Mouse (Mus musculus) cerebellum, adult 11 months (tissue): Measurements from ENCODE around the gene Mia2.
"Not testable (repeated sequence)": the region's sequence is repeated elsewhere in the genome, so short reads cannot be mapped to it uniquely, and the experiment has no call there.

Experiments
- DNase-seq: peaks from one replicate; pipeline ENCODE4 v3.0.0; 2022

Mia2 gene

DNA sequence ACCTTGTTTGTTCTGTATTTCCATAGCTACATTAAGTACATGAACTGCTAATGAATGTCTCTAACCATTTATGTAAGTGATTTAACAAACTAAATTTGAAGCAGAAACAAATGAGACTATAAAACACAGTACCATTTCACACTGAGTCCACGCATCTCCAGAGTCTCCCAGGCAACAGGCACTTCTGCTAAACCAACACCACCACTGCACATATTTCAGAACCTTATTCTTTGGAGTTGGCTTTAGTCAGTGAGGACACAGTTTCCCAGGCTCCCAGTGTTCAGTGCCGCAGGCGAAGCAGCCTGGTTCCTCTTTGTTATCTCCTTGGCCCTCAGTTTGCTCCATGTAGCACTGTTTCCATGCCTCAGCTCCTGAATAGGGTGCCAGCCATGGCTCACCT lies 82.2 kb downstream of the Mia2 start:
- no peak for DNase-seq

DNA sequence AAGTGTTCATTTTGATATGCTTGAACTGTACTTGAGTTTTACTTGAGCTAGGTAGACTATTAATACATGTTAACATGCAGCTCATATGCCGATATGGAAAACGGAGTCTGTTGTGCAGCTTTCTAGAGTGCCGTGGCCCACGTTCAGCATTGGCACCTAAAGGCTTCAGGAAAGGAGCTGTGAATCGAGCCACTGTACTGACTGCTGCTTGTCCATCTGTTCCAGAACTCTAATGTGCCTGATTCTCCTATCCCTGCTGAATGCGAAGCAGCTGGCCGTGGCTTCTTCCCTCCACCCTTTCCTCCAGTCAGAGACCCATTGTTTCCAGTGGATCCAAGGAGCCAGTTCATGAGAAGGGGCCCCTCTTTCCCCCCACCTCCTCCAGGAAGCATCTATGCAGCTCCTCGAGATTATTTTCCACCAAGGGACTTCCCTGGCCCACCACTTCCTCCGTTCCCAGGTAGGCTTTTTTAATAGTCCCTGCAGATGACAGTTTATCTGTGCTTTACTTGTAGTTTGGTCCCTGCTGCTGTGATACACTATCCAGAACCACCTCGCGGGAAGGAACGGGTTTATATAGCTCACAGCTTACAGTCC lies 92.6 kb downstream of the Mia2 start:
- DNase-seq = no peak

DNA sequence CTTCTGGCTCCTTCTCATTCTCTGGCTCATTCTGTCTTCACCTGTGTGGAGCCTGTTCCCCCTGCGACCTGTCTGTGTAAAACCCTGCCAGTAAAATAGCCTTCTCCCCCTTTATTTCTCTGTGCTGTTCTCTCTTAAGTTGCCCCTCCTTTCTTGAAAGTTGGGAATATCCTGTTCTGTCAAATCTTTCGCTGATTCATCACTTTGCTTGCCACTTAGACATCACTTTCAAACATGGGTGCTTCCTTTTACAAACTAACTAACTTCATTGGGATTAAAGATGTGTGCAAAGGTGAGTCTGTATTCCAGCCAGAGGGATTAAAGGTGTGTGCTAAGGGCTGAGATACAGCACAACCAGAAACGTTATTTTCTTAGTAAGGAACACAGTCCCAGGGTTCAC lies 98.0 kb downstream of the Mia2 start:
- DNase-seq = no peak

GRCm38 (mm10) chr12:59194341-59195003 lies 98.9 kb downstream of the Mia2 start:
- DNase-seq = no peak

GRCm38 (mm10) chr12:59195065-59195464 lies 99.5 kb downstream of the Mia2 start:
- no peak for DNase-seq

- DNase-seq = peak; percentile 20
Observed at GRCm38 (mm10) chr12:59195941-59196340, 100.3 kb downstream of the Mia2 start.

DNA sequence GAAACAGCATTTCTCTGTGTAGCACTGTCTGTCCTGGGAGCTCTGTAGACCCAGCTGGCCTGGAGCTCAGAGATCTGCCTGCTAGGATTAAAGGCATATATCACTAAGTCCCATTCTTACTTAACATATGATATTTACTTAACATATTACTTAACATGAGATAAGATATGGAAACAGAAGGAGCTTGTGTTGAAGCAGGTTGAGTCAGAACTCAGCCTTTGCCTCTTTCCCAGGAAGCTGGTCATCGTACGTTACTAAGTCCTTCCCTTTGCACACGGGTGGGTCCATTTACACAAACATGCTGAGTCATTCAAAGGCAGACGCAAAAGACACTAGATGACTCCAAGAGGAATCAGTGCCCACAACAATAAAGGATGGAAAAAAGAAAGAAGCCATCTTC lies 103.2 kb downstream of the Mia2 start:
- no peak for DNase-seq

GRCm38 (mm10) chr12:59199361-59199760 lies 103.8 kb downstream of the Mia2 start:
- no peak for DNase-seq

- no peak for DNase-seq
Observed at GRCm38 (mm10) chr12:59205571-59205970, 110.0 kb downstream of the Mia2 start.

DNA sequence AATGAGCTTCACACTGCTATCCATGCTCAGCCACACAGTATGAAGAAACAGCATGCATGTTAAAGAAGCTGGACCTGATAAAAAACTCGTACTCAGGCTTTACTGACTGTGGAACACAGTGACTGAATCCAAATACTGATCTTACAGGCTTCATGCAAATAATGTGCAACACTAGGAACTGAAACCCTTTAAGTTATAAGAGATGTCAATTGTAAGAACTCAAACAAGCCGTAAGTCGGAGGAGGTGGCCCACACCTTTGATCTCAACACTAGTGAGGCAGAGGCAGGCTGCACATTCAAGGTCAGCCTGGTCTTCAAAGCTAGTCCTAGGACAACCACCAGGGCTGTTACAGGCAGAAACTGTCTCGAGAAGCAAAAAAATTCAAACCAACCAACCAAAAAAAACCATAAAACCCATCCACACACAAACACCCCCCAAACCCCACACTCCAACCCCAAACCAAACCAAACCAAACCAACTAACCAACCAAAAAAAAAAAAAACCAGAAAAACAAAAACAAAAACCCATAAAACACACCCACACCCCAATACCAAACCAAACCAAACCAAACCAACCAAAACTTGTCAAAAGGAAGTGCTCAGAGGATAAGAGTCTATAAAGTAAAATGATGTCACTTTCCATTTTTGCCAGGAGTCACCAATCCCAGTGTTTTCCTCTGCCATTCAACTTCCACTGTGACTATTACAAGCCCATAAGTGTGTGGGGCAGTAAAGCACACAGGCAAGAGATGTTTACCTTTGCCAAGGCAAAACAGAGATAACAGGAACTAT lies 110.8 kb downstream of the Mia2 start:
- no peak for DNase-seq

GRCm38 (mm10) chr12:59207000-59207390 lies 111.4 kb downstream of the Mia2 start:
- no peak for DNase-seq

DNA sequence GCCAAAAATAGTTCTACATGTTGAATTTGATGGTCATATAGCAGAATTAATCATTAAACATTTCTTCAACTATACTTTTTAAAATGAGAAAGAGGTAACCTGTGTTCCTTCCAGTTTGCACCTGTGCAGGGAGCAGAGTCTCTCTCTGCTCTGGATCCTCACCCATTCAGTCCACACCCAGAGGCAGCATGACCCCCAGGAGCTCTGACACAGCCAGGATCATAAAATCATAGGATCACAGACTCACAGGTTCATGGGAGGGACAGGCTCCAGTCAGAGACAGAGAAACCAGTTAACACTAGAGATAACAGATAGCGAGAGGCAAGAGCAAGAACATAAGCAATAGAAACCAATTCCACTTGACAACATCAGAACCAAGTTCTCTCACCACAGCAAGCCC lies 112.2 kb downstream of the Mia2 start:
- DNase-seq = no peak

DNA sequence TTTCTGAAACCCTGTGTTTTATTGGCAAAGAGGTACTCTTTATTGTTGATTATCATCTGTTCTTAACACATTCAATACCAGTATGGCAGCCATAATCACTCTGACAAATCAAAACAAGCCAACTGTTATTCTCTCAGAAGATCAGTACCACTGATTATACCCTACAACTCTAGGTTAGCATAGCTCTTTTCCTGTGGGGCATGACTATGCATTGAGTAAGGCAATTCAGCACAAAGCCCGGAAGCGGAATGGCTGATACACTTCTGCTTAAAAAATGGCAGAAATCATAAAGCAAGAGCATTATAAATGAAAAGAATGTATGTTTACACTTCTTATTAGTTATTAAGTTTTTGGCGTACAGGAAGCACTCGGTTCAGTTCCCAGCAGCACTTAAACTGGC lies 120.6 kb downstream of the Mia2 start:
- DNase-seq = no peak

DNA sequence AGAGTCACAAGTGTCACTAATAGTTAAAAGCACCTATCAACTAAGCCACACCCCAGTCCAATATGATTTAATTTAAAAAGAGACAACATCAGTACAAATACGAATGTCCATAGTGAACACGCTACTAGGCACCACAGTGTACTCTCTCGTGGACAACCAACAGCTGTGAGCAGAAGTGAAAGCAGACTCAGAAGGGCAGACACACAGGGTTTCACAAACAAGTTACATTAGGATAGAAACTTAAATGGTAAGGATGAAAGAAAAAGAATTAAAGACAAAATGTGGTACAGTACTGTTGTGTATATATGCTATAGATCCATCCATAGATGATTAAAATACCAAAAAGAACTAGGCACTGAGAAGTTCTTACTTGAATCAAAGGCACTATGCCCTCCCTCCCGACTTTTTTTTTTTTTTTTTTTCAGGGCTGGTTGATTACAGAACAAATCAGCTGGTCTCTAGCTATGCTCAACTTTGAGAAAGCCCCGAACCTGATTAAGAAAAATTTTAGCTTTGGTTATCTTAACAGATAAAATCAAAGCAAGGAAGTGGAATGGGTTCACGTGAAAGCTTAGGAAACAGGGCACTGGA lies 121.2 kb downstream of the Mia2 start:
- no peak for DNase-seq

GRCm38 (mm10) chr12:59217331-59217730 lies 121.7 kb downstream of the Mia2 start:
- DNase-seq = no peak

DNA sequence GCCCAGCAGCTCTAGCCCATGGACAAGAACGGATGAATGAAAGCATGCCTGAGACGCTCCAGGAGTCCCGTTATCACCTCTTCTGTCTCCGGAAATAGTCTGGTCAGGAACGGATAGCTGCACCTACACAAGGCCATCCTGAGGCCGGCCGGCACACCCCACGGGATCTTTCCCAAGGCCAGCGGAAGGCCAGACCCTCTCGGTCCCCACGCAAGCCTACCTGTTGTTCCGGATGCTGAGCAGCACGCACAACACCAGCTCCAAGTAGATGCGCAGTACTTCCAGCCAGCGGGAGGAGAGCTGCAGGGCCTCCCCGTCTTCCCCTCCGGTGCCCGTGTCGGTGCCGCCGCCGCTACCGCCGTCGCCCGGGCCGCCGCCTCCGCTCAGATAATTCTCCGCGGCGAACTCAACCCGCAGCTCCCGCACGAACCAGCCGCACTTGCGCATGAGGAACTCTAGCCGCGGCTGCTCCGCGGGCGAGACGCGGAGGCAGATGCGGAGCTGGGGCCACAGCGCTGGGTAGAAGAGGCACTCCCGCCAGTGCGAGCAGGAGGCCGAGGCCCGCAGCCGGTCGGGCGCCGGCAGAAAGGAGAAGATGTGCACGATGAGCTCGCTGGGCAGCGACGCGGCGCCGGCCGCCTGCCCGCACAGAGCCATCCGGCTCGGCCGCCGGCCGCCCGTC lies 123.2 kb downstream of the Mia2 start:
- DNase-seq = no peak

GRCm38 (mm10) chr12:59219325-59220225 lies 124.0 kb downstream of the Mia2 start, which contains the start of gene Fbxo33:
TSS of gene Fbxo33 (minus strand) at chr12:59219725.
- DNase-seq = peak; percentile 97

- DNase-seq = no peak
Observed at GRCm38 (mm10) chr12:59228401-59228800, 132.8 kb downstream of the Mia2 start.

GRCm38 (mm10) chr12:59238434-59238833 lies 142.8 kb downstream of the Mia2 start:
- no peak for DNase-seq

DNA sequence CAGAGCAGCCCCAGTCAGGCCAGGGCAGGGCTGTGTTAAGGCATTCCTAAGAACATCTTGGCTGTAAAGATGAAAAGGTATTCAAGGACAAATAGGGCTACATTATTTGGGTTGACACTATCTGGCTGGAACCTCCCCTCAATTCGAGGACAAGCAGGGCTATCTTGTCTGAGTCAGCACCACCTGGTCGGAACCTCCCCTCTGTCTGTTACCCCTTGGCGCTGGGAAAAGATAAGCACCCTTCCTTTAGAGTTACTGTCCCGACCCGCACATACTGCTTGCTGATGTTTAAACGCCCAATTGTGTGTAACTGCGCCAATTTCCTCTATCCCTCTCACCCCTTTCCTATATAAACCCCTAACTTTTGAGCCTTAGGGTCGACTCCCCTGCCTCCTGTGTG lies 145.4 kb downstream of the Mia2 start:
- DNase-seq = not testable (repeated sequence)
